Mouse (Mus musculus): ENCODE measurements at regions not wholly inside any gene's neighbourhood (a gene's known extent, or its start where the extent isn't known, plus 50 kb on each side); places are given as distances from the start of the nearest gene placed in this dataset.

DNA sequence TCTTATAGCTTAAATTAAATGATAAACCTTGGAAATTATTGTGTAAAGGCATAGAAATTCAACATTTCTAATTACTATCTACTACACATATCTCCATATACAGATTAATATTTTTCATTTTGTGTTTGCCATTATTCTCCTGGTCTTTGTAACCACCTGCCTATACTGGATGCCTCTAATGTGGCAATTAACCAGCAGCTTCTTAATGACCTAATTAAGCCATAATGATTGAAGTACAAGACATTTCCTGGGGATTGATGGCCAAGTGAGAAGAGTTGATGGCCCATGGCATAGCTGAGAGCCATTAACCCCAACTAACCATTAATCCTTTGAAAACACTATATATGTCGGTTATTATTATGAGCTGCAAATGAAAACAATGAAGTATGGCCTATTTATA, 811.7 kb downstream of the Mat2b start:
- no peak for TF ChIP-seq POLR2A (IDR thresholded peaks at IDR 0.05; ENCODE audit: low read depth, low read length)
- no peak for TF ChIP-seq CTCF (conservative IDR thresholded peaks at IDR 0.05; ENCODE audit: insufficient read depth, insufficient read length, low read depth, low read length)
